Mouse (Mus musculus) intestine, postnatal 0 days (tissue): ENCODE measurements around the gene Clca2. TPM values are rescaled to one million over a fixed set of nuclear protein-coding genes. Genes with fewer than 3 reads are reported as not detected.
A peak's percentile ranks its signal among the peaks of the same experiment; 100 is the strongest.

Experiments
- ATAC-seq: fragments of 200-750 bp; cut with Nextera tagmentation; 2 replicates; pipeline ENCODE4 v1.8.0; 2017; ENCODE audit warnings: mild to moderate bottlenecking, moderate TSS enrichment, moderate library complexity
- H3K27ac ChIP-seq: fragments of 300-500 bp; sonication (generic); 2 replicates; pipeline ENCODE4 v1.5.1; 2014; ENCODE audit warnings: mild to moderate bottlenecking, low read depth, low read length, moderate library complexity
- H3K27me3 ChIP-seq: fragments of 300-500 bp; sonication (generic); replicated peaks from 2 replicates; pipeline ENCODE4 v1.6.1; 2014; ENCODE audit warnings: low read length, mixed read lengths; ENCODE audit not compliant: control insufficient read depth, insufficient read depth
- H3K36me3 ChIP-seq: fragments of 300-500 bp; sonication (generic); 2 replicates; pipeline ENCODE4 v1.6.1; 2014; ENCODE audit warnings: mild to moderate bottlenecking, moderate library complexity; ENCODE audit not compliant: control insufficient read depth, insufficient read depth
- H3K4me1 ChIP-seq: fragments of 300-500 bp; sonication (generic); replicated peaks from 2 replicates; pipeline ENCODE4 v1.6.1; 2014; ENCODE audit warnings: antibody characterized with exemption, low read length, mixed read lengths; ENCODE audit not compliant: control insufficient read depth, insufficient read depth
- H3K4me2 ChIP-seq: fragments of 300-500 bp; sonication (generic); replicated peaks from 2 replicates; pipeline ENCODE4 v1.6.1; 2014; ENCODE audit warnings: low read depth, mild to moderate bottlenecking, moderate library complexity
- H3K4me3 ChIP-seq: fragments of 300-500 bp; sonication (generic); 2 replicates; pipeline ENCODE4 v1.5.1; 2014; ENCODE audit warnings: low read depth, low read length
- H3K9ac ChIP-seq: fragments of 300-500 bp; sonication (generic); 2 replicates; pipeline ENCODE4 v1.6.1; 2014; ENCODE audit warnings: mild to moderate bottlenecking, low read depth, low read length
- H3K9me3 ChIP-seq: fragments of 300-500 bp; sonication (generic); 2 replicates; pipeline ENCODE4 v1.6.1; 2016; ENCODE audit warnings: mixed run types; ENCODE audit not compliant: control insufficient read depth
- CTCF ChIP-seq: sonication (generic); IDR thresholded peaks from 2 replicates; pipeline ENCODE4 v1.5.1; 2016; ENCODE audit warnings: low read depth, mild to moderate bottlenecking, control low read depth, antibody characterized with exemption, moderate library complexity
- WGBS: fragments of 180-500 bp; shearing (Covaris S2); extraction: QIAGEN DNeasy Blood & Tissue Kit; methylation state at CpG from one replicate; pipeline ENCODE4 v1.1.7; 2014; 5-methylcytosine and 5-hydroxymethylcytosine counted together
- polyA plus RNA-seq: library from polyadenylated mRNA; unstranded; fragments of >200 nt; fragmentation: Nextera tagmentation; extraction: Ambion mirVana; gene quantifications from 2 replicates; pipeline ENCODE4 v1.2.1, GENCODE M21; 2015

Clca2 gene
- polyA plus RNA-seq, 1 experiment from 2014 or later: 0.47 TPM

DNA sequence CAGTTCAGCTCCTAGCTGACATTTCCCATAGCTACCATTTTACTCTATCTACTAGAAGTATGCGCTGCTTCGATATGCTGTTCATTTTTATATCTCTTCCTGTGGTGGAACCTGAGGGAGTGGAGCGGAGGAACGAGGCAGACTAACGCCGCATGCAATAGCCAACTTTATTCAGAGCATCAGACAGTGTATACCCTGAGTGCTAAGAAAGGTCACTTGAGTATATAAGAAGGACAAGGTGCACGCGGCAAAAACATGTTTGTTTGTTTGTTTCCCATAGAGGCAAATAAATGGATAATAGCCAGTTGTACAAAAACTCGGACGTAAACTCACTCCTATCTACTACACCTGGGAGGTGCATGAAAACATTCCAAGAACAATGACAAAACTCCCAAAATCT lies 18.4 kb upstream of the Clca2 start:
- ATAC-seq: no peak

DNA sequence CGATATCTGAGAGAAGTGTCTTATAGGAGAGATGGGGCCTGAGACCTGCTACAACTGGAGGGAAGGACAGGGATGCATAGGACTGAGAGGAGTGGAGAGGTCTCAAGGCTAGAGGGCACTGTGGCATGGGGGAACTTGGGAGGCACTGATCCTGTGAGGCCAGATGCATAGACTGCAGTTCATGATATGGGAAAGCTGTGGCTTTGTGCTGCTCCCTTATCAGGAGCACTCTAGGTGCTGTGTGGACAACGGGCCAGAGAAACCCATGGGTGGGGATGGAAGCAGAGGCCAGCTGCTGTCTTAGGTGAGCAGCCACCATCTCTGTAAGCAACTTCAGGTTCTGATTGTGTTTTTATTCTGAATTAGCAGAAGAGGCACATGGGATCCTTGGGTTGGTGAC lies 15.9 kb upstream of the Clca2 start:
- TF ChIP-seq CTCF: no peak
- ATAC-seq: no peak
- no peaks in the 10 kb centered on the region for H3K27me3 ChIP-seq
- H3K36me3 ChIP-seq: no peaks in the 10 kb centered on the region
- 86% methylated on average over 2 of the region's 2 CpGs for WGBS
- no peak overlapping the region for H3K4me3 ChIP-seq
- H3K4me1 ChIP-seq: no peaks in the 10 kb centered on the region
- H3K9me3 ChIP-seq: no peaks in the 10 kb centered on the region
- no peak overlapping the region for H3K4me2 ChIP-seq
- no peak overlapping the region for H3K27ac ChIP-seq
- no peak overlapping the region for H3K9ac ChIP-seq

More for the DNA sequence above, 18.4 kb upstream of the Clca2 start:
- Histone ChIP-seq H3K9ac (peak overlapping the region; percentile 75), H3K9me3 (no peaks in the 10 kb centered on the region), H3K27me3 (no peaks in the 10 kb centered on the region), H3K4me3 (peak overlapping the region; percentile 68), H3K4me2 (peak overlapping the region; percentile 82), H3K36me3 (no peaks in the 10 kb centered on the region), H3K4me1 (no peaks in the 10 kb centered on the region), H3K27ac (peak overlapping the region; percentile 91)
- WGBS: 76% methylated on average over 10 of the region's 10 CpGs
- no peak for TF ChIP-seq CTCF

DNA sequence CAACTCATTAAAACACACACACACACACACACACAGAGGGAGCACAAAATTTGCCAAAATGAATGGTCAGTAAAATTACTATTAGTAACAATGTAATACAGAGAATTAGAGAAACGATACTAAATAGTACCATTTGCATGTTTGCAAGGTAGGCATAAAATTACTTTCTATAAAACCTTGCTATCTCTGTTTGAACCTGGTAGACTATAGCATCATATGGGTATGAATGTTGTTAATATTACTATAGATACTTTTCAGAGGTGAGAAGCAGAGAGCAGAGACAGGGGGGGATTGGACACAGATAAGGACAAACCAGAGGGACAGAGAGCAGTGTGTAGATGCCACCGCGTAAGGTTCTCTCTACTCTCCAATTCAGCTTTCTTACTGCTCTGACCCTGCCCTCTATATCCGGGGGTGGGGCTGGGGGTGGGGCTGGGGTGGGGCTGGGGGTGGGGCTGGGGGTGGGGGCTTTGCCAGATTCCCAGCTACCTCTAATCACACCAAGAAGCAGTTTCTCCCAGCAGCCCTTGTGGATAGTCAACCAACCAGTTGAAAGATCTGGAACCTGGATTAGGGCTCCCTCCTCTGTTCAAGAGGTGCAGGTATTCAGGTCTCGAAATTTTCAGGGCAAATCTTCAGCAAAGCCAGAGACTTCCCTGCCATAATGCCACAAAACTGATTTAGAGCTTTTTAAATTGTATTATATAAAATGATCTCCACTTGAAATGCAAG lies 6.7 kb upstream of the Clca2 start:
- Histone ChIP-seq H3K4me3 (no peak overlapping the region), H3K9me3 (no peaks in the 10 kb centered on the region), H3K36me3 (no peaks in the 10 kb centered on the region), H3K4me2 (no peak overlapping the region), H3K27me3 (no peaks in the 10 kb centered on the region), H3K9ac (no peak overlapping the region), H3K27ac (no peak overlapping the region), H3K4me1 (no peaks in the 10 kb centered on the region)
- 82% methylated on average over 5 of the region's 5 CpGs for WGBS
- TF ChIP-seq CTCF: peak; percentile 56
- ATAC-seq: no peak

DNA sequence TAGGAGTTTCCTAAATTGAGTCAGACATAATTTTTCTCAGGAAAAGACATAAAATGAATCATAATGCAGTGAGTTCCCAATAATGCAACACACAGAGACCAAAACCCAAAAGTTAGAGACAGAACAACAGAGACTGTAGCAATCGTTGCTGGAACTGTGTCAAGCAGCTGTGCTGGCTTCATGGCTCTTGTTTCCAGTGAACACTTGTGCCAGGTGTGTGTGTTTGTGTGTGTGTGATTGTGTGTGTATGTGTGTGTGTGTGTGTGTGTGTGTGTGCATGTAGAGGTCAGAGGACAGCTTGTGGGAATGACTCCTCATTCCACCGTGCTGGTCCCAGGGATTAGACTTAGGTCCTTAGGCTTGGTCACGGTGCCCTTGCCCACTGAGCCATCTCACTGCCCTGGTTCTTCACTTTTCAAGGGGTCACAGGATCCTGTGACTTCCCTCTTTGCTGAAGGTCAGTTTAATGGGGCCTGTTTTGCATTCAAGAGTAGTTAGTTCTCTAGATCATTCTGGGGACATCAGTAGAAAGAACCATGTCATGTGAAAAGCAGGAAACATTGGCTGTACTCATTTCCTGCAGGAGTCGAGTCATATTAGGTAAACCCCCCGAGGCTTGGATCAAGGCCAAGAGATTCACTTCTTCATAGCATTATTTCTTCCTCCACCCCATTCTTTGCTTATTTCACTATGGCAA lies 6.0 kb upstream of the Clca2 start:
- no peak overlapping the region for H3K27ac ChIP-seq
- H3K4me1 ChIP-seq: no peaks in the 10 kb centered on the region
- TF ChIP-seq CTCF: no peak
- H3K27me3 ChIP-seq: no peaks in the 10 kb centered on the region
- H3K4me2 ChIP-seq: no peak overlapping the region
- WGBS: 58% methylated on average over 5 of the region's 5 CpGs
- H3K9me3 ChIP-seq: no peaks in the 10 kb centered on the region
- H3K36me3 ChIP-seq: no peaks in the 10 kb centered on the region
- no peak overlapping the region for H3K9ac ChIP-seq
- H3K4me3 ChIP-seq: no peak overlapping the region
- no peak for ATAC-seq

DNA sequence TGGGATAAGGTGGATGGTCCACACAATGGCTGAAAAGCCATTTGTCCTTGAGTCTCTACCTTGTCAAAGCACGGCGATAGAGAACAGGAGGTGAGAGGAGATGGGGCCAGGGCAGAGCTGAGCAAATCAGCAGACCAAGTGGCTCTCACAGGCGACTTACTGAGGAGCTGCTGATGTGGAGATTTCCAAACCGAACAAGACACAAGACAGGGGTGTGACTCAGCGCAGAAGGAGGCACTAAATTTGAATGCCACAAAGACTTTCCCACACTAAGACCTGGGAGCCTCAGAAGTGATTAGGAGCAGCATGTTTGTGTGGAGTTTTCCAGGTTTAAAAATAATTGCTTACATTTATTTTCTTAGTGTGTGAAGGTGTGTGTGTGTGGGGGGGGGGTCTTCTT lies 4.5 kb upstream of the Clca2 start:
- ATAC-seq: no peak
- no peak overlapping the region for H3K9ac ChIP-seq
- H3K36me3 ChIP-seq: no peaks in the 10 kb centered on the region
- no peak overlapping the region for H3K4me3 ChIP-seq
- WGBS: 44% methylated on average over 5 of the region's 5 CpGs
- no peaks in the 10 kb centered on the region for H3K4me1 ChIP-seq
- no peaks in the 10 kb centered on the region for H3K9me3 ChIP-seq
- no peak for TF ChIP-seq CTCF
- H3K27ac ChIP-seq: no peak overlapping the region
- no peak overlapping the region for H3K4me2 ChIP-seq
- H3K27me3 ChIP-seq: no peaks in the 10 kb centered on the region

DNA sequence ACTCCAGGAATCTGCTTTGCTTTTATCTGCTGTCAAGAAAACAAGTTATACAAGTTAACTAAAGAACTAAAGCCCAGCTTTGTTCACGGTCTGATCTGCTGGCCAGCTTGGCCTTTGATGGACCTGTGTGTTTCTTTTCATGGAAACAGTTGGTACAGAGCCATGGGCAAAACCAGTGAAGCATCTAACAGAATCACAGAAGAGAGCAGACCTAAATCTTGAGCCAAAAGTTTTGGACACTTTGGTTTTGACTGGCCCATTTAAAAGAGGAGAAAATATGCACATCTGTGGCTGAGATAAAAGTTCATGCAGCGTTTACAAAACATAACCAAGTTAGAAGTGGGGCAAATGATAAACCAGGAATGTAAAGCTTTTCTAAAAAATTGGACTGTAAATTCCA lies 4.1 kb upstream of the Clca2 start:
- no peak for ATAC-seq
- Histone ChIP-seq H3K4me1 (no peaks in the 10 kb centered on the region), H3K27me3 (no peaks in the 10 kb centered on the region), H3K9me3 (no peaks in the 10 kb centered on the region), H3K36me3 (no peaks in the 10 kb centered on the region), H3K9ac (no peak overlapping the region), H3K4me2 (no peak overlapping the region), H3K27ac (no peak overlapping the region), H3K4me3 (no peak overlapping the region)
- TF ChIP-seq CTCF: no peak
- WGBS: 78% methylated on average over 2 of the region's 2 CpGs
